Mouse (Mus musculus): ENCODE data around the gene Tmem260. TPM values are rescaled to one million over a fixed set of nuclear protein-coding genes. Genes with fewer than 3 reads are reported as not detected.
A peak's percentile ranks its signal among the peaks of the same experiment; 100 is the strongest.

Gene Tmem260
- 1 to 10 TPM; 3.5 to 5.0 TPM for total RNA-seq (2021)
- long read RNA-seq, experiment 1, full-length matches to known transcripts: 7 of 10 reads
- long read RNA-seq, experiment 1, partial matches to known transcripts: 0 of 10 reads
- long read RNA-seq, experiment 1, other reads (novel, unspliced or antisense): 3 of 10 reads
- long read RNA-seq, experiment 2, full-length matches to known transcripts: 5 of 6 reads
- long read RNA-seq, experiment 2, partial matches to known transcripts: 0 of 6 reads
- long read RNA-seq, experiment 2, other reads (novel, unspliced or antisense): 1 of 6 reads

- peak within 1 kb of the TSS; percentile 74 for H3K4me3 ChIP-seq
- peak; percentile 94 for DNase-seq
- TF ChIP-seq CTCF (IDR thresholded peaks at IDR 0.05): no peak; the same call in 1 of the 2 replicates
- intact Hi-C loops (cut with DNase I): loop anchor here (2.0 to 5.0 kb wide), 2 partner anchors 75 to 726 kb away; partner anchors contain the start of gene Naa30
- H3K27ac ChIP-seq: peak within 1 kb of the TSS; percentile 97
Measured at GRCm38 (mm10) chr14:48445984-48446683, at the start of gene Tmem260. Gene Tmem260 (plus strand): TSS chr14:48446124.

GRCm38 (mm10) chr14:48406086-48406485 is 39.8 kb upstream of the Tmem260 start:
- Histone ChIP-seq H3K27ac (no peak overlapping the region), H3K4me3 (no peak overlapping the region)
- intact Hi-C loops (cut with DNase I): no loop called here
- DNase-seq: peak; percentile 63
- TF ChIP-seq CTCF (IDR thresholded peaks at IDR 0.05): no peak

DNA sequence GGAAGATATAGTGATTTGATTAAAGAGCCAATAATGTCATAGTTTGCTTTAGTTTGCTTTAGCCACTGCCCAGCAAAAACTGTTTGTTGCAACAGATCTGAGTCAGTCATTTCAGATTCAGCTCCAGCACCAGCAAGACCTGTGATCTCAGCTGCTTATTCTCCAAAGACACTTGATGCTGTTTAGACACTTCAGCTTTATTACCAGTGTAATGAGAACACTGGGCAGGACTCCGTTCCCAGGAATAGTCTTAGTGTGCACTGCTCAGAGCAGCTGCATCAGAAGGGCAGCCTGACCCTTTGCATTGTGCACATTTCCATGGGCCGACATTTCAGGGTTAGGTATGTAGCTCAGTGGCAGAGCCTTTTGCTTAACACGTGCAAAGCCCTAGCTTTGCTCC is 28.9 kb upstream of the Tmem260 start:
- Histone ChIP-seq H3K27ac (peak overlapping the region; percentile 84), H3K4me3 (no peak overlapping the region)
- intact Hi-C loops (cut with DNase I): loop anchor here (5.0 kb wide), 1 partner anchor 45 kb away; no protein-coding TSS in a partner anchor
- no peak for TF ChIP-seq CTCF (IDR thresholded peaks at IDR 0.05)
- DNase-seq: peak; percentile 43

DNA sequence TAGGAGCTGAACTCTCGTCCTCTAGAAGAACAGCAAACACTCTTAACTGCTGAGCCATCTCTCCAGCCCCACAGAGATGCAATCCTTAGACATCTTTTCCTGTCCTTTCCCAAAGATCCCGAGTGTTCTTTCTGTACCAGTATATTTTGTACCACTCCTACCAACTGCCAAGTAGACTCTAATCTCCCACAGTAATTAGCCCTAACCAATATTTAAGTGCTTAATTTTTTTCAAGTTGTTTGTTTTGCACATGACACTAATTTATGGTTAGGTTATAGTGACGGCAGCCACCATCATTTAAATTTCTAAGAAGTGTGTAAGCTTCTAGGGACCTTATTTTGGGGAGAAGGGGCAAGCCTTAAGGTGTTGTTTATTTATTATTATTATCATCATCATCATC is 27.7 kb upstream of the Tmem260 start:
- no peak overlapping the region for H3K4me3 ChIP-seq
- TF ChIP-seq CTCF (IDR thresholded peaks at IDR 0.05): no peak
- intact Hi-C loops (cut with DNase I): loop anchor here (5.0 kb wide), 1 partner anchor 46 kb away; no protein-coding TSS in a partner anchor
- no peak for DNase-seq
- H3K27ac ChIP-seq: no peak overlapping the region; the same call in 1 of the 2 replicates

- no peak for TF ChIP-seq CTCF (IDR thresholded peaks at IDR 0.05)
- Histone ChIP-seq H3K4me3 (no peak overlapping the region), H3K27ac (no peak overlapping the region)
- no peak for DNase-seq
- intact Hi-C loops (cut with DNase I): loop anchor here (5.0 kb wide), 1 partner anchor 46 kb away; no protein-coding TSS in a partner anchor
Measured at GRCm38 (mm10) chr14:48418672-48419071, 27.3 kb upstream of the Tmem260 start.

DNA sequence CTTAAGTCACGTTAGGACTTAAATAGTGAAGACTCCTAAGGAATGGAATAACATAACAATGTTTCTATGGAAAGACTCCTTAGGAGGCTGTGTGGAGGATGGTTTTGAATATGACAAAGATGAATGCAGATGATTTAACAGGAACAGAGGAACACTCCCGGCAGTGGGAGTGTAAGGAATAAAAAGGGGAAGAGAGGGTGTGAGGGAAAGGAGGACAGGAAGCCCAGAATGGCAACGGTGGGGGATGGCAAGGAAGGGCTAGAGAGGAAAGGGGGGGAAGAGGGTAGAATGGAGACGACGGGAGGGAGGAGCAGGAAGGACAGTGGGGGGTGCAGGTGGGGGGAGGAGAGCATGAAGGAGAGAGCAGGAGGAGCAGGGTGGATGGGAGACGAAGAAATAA is 24.4 kb upstream of the Tmem260 start:
- H3K27ac ChIP-seq: no peak overlapping the region
- TF ChIP-seq CTCF (IDR thresholded peaks at IDR 0.05): no peak
- no peak for DNase-seq
- intact Hi-C loops (cut with DNase I): no loop called here
- peak overlapping the region; percentile 43 for H3K4me3 ChIP-seq

DNA sequence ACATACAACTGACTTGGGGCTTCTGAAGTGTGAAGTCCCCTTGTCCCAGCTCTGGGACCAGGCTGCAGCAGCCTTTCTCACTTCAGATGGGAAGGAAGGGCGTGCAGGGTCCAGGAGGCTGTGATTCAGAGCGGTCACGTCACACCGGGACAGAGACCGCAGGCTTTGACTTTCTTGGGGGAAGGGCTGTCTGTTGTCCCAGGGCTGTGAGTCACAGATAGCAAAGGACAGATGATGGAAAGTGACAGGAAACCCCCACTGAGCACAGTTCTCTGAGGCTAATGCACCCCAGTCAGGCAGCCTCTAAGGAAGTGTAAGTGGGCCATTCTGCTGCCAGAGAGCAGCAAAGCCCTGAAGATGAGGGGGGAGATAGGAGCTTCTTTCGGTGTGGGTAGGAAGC is 23.9 kb upstream of the Tmem260 start:
- intact Hi-C loops (cut with DNase I): no loop called here
- peak overlapping the region; percentile 43 for H3K4me3 ChIP-seq
- DNase-seq: no peak
- H3K27ac ChIP-seq: no peak overlapping the region
- no peak for TF ChIP-seq CTCF (IDR thresholded peaks at IDR 0.05)

DNA sequence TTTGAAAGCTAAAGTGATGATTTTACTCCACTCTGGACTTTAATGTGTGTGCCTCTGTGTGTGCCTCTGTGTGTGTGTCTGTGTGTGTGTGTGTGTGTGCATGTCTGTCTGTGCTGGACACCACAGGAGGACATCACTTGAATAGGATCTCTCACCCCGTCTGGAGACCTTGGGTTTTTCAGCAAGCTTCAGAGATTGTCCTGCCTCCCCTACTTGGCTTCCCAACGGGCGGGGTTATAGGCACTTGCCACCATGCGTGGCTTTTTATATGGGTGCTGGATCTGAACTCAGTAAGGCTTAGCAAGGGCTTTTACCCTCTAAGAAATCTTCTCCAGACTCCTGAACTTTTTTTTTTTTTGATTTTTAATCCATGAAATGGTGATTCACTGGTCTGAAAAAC is 23.5 kb upstream of the Tmem260 start:
- DNase-seq: no peak
- Histone ChIP-seq H3K27ac (no peak overlapping the region), H3K4me3 (peak overlapping the region; percentile 43; the same call in 1 of the 2 replicates)
- no peak for TF ChIP-seq CTCF (IDR thresholded peaks at IDR 0.05)
- intact Hi-C loops (cut with DNase I): no loop called here

- intact Hi-C loops (cut with DNase I): no loop called here
- DNase-seq: no peak
- H3K4me3 ChIP-seq: no peak overlapping the region
- H3K27ac ChIP-seq: no peak overlapping the region
- no peak for TF ChIP-seq CTCF (IDR thresholded peaks at IDR 0.05)
Measured at GRCm38 (mm10) chr14:48422901-48423300, 23.0 kb upstream of the Tmem260 start.

DNA sequence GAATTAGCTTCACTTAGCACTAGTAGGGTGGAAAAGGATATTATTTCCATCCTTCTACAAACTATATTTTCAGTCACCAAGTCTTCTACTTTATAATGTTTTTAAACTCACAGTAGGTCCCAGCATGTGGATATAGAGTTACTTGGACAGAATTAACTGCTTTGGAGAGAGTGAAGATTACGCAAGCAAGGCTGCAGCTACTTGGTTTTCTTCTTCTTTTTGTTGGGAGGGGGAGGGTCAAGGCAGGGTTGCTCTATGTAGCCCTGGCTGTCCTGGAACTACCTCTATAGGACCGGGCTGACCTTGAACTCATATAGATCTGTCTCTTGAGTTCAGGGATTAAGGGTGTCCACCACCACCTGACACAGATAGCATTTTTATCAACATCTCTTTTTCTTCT is 13.9 kb upstream of the Tmem260 start:
- DNase-seq: no peak
- no peak overlapping the region for H3K4me3 ChIP-seq
- no peak for TF ChIP-seq CTCF (IDR thresholded peaks at IDR 0.05)
- no peak overlapping the region for H3K27ac ChIP-seq
- intact Hi-C loops (cut with DNase I): no loop called here

- peak; percentile 22 for DNase-seq
- Histone ChIP-seq H3K4me3 (no peak overlapping the region), H3K27ac (no peak overlapping the region)
- intact Hi-C loops (cut with DNase I): no loop called here
- no peak for TF ChIP-seq CTCF (IDR thresholded peaks at IDR 0.05)
Measured at GRCm38 (mm10) chr14:48443796-48444195, 2.1 kb upstream of the Tmem260 start.

DNA sequence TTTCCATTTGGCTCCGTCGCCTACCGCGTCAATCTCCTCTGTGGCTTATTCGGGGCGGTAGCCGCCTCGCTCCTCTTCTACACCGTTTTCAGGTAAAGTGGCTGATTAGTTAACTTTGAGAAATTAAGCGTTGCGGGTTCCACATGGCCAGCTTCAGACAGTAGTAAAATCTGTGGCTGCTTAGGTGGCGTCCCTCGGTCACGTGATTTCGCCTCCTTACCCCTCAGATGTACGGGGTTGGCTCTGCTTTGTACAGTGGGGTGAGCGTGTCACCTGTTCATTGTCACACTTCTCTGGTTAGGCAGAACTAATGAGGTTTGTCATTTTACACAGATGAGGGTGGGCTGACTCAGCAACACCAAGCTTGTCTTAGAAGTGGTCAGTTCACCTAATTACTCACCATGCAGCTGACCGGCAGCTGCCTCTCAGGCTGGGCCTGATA is 6.1 kb downstream of the Tmem260 start:
- no peak for DNase-seq
- intact Hi-C loops (cut with DNase I): no loop called here
- H3K4me3 ChIP-seq: no peak overlapping the region
- no peak overlapping the region for H3K27ac ChIP-seq
- TF ChIP-seq CTCF (IDR thresholded peaks at IDR 0.05): no peak

DNA sequence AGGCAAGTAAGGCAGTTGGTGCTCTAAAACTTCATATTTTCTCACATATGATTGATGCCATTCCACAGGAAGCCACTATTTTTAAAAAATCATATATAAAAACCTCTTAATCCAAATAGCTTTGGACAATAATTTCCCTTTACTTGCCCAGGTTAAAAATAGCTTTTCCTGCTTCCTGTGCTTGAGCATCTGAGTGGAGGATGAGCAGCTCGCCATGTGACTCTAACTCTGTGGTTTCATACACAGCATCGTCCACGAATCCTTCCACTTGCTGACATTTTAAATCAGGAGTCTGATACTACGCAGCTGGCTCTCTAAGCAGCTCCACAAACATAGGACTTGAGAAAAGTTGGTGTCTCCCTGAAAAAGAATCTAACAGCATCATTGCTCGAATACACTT is 7.5 kb downstream of the Tmem260 start:
- Histone ChIP-seq H3K27ac (no peak overlapping the region), H3K4me3 (no peak overlapping the region)
- DNase-seq: no peak
- intact Hi-C loops (cut with DNase I): no loop called here
- no peak for TF ChIP-seq CTCF (IDR thresholded peaks at IDR 0.05)

Data from gastrocnemius, adult 2 months (tissue).